Mouse (Mus musculus): Measurements from ENCODE around the gene Pramef12.
"Not testable (repeated sequence)": the region's sequence is repeated elsewhere in the genome, so short reads cannot be mapped to it uniquely, and the experiment has no call there.

Gene Pramef12

GRCm38 (mm10) chr4:144408290-144408689 is at the start of gene Pramef12:
TSS of gene Pramef12 (minus strand) at chr4:144408464.
- no peak for DNase-seq

GRCm38 (mm10) chr4:144453217-144453616 is 45.0 kb upstream of the Pramef12 start, which contains the start of gene Gm9944:
TSS of gene Gm9944 (minus strand) at chr4:144453317.
- no peak for DNase-seq

GRCm38 (mm10) chr4:144448546-144448945 is 40.3 kb upstream of the Pramef12 start:
- DNase-seq = no peak

GRCm38 (mm10) chr4:144441582-144441981 is 33.3 kb upstream of the Pramef12 start:
- DNase-seq = no peak

- no peak for DNase-seq
Observed at GRCm38 (mm10) chr4:144441095-144441494, 32.8 kb upstream of the Pramef12 start.

GRCm38 (mm10) chr4:144438672-144439071 is 30.4 kb upstream of the Pramef12 start, which contains the start of gene 1700012P22Rik:
TSS of gene 1700012P22Rik (minus strand) at chr4:144438772.
- DNase-seq = no peak

- no peak for DNase-seq
Observed at GRCm38 (mm10) chr4:144433216-144433615, 25.0 kb upstream of the Pramef12 start.

GRCm38 (mm10) chr4:144430723-144431122 is 22.5 kb upstream of the Pramef12 start:
- DNase-seq = no peak

- peak; percentile 48 to 54 for DNase-seq
Observed at GRCm38 (mm10) chr4:144428868-144429267, 20.6 kb upstream of the Pramef12 start.

- no peak for DNase-seq
Observed at GRCm38 (mm10) chr4:144424590-144424989, 16.3 kb upstream of the Pramef12 start.

- peak; percentile 13 to 22 for DNase-seq
Observed at GRCm38 (mm10) chr4:144420644-144421043, 12.4 kb upstream of the Pramef12 start.

GRCm38 (mm10) chr4:144406261-144406660 is 2.0 kb downstream of the Pramef12 start:
- no peak for DNase-seq

- peak; percentile 58 to 73 for DNase-seq
Observed at GRCm38 (mm10) chr4:144404456-144405086, 3.7 kb downstream of the Pramef12 start.

- DNase-seq = no peak
Observed at GRCm38 (mm10) chr4:144402712-144403111, 5.6 kb downstream of the Pramef12 start.

GRCm38 (mm10) chr4:144396316-144396715 is 11.9 kb downstream of the Pramef12 start:
- DNase-seq = no peak

- DNase-seq = no peak
Observed at GRCm38 (mm10) chr4:144377911-144378310, 30.4 kb downstream of the Pramef12 start, which contains the start of gene Pramef20. TSS of gene Pramef20 (minus strand) at chr4:144377933.

- not testable (repeated sequence) for DNase-seq
Observed at GRCm38 (mm10) chr4:144357642-144358041, 50.6 kb downstream of the Pramef12 start, which contains the start of gene Gm13119. TSS of gene Gm13119 (plus strand) at chr4:144357942.

All from kidney, postnatal 4 days (tissue).